Mouse (Mus musculus): ENCODE measurements around the gene Phactr1. TPM values are rescaled to one million over a fixed set of nuclear protein-coding genes. Genes with fewer than 3 reads are reported as not detected.
A peak's percentile ranks its signal among the peaks of the same experiment; 100 is the strongest.

Gene Phactr1
- total and polyA plus RNA-seq, 3 experiments: 0.11 TPM; not detected in 2

DNA sequence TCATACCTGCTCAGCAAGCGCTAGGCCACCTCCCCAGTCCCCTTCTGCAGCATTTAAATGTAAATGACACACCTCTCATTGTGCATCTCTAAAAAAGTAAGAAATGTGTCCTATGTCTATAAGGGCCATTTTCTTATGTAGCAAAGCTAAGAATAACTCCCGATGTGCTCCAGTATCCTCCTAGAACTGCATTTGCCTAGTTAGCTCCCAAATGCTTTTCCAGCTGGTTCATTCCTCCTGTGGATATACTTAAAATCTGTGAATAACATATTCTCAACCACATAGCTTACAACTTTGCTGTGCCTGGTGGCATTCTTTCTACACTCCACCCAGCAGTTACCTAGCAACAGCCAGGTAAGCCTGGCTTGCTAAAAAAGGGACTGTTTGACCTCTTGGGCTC is 349.8 kb downstream of the Phactr1 start:
- ATAC-seq (ENCODE audit: extremely low read depth, insufficient number of reproducible peaks, low FRiP score, poor library complexity, severe bottlenecking) (no peak), DNase-seq (ENCODE audit: low spot score) (no peak)
- Histone ChIP-seq H3K4me1 (ENCODE audit: insufficient read depth, low read depth, low read length) (no peaks in the 10 kb centered on the region), H3K9me3 (replicated peaks) (no peaks in the 10 kb centered on the region), H3K4me3 (ENCODE audit: low read depth, low read length) (no peak overlapping the region), H3K27me3 (ENCODE audit: insufficient read depth, low read length) (peaks cover 1% of the 10 kb centered on the region; the same call in 1 of the 2 replicates), H3K36me3 (replicated peaks) (no peaks in the 10 kb centered on the region)
- no peak for TF ChIP-seq TAL1 (conservative IDR thresholded peaks at IDR 0.05; ENCODE audit: low read depth, low read length)
- no peak for TF ChIP-seq CTCF (IDR thresholded peaks at IDR 0.05; ENCODE audit: low read depth, low read length)
- no peak for TF ChIP-seq POLR2AphosphoS5 (IDR thresholded peaks at IDR 0.05; ENCODE audit: insufficient replicate concordance, low read depth, low read length)
- no peak for TF ChIP-seq GATA1 (IDR thresholded peaks at IDR 0.05; ENCODE audit: borderline replicate concordance, low read length)
- TF ChIP-seq GATA2 (IDR thresholded peaks at IDR 0.05; ENCODE audit: borderline replicate concordance, low read depth, low read length): no peak

DNA sequence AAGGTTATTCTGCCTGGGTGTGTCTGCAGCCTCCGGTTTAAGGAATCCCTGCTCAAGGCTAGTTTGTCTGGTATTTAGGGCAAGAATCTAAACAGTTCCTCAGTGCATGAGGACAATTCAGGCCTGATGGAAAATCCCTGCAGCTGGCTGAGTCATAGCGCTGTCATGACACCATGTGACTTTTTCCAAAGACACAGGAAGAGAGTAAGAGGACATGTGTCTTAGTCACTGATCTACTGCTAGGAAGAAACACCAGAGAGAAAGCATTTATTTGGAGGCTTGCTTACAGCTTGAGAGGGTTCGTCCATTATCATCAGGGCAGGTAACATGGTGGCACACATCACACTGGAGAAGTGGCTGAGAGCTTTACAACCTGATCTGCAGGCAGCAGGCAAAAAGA is 352.0 kb downstream of the Phactr1 start:
- no peak for ATAC-seq (ENCODE audit: extremely low read depth, insufficient number of reproducible peaks, low FRiP score, poor library complexity, severe bottlenecking)
- no peak for TF ChIP-seq TAL1 (conservative IDR thresholded peaks at IDR 0.05; ENCODE audit: low read depth, low read length)
- TF ChIP-seq GATA2 (IDR thresholded peaks at IDR 0.05; ENCODE audit: borderline replicate concordance, low read depth, low read length): no peak
- TF ChIP-seq GATA1 (IDR thresholded peaks at IDR 0.05; ENCODE audit: borderline replicate concordance, low read length): no peak
- TF ChIP-seq POLR2AphosphoS5 (IDR thresholded peaks at IDR 0.05; ENCODE audit: insufficient replicate concordance, low read depth, low read length): no peak
- TF ChIP-seq CTCF (IDR thresholded peaks at IDR 0.05; ENCODE audit: low read depth, low read length): no peak

DNA sequence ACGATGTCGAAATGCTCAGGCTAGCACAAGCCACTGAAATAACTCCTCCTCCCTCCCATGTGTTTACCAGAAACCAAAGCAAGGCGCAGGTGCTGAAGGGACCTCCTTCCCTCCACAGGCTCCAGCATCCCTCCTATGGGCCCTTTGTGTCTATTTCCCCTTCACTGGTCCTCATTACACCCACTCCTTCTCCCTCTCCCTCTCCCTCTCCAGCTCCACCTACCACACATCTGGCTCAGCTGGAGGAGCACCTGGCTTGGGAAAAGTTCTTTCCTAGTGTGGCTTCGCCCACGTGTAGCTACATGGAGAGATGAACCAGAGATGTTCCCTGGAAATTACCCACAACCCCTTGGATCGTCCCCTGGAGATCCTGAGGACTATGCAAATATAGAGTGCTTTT is 356.1 kb downstream of the Phactr1 start:
- Histone ChIP-seq H3K4me3 (ENCODE audit: low read depth, low read length) (no peak overlapping the region), H3K27me3 (ENCODE audit: insufficient read depth, low read length) (no peaks in the 10 kb centered on the region), H3K9me3 (replicated peaks) (no peaks in the 10 kb centered on the region), H3K36me3 (replicated peaks) (no peaks in the 10 kb centered on the region), H3K4me1 (ENCODE audit: insufficient read depth, low read depth, low read length) (no peaks in the 10 kb centered on the region)
- DNase-seq (ENCODE audit: low spot score) (no peak), ATAC-seq (ENCODE audit: extremely low read depth, insufficient number of reproducible peaks, low FRiP score, poor library complexity, severe bottlenecking) (no peak)
- TF ChIP-seq GATA1 (IDR thresholded peaks at IDR 0.05; ENCODE audit: borderline replicate concordance, low read length) (no peak), POLR2AphosphoS5 (IDR thresholded peaks at IDR 0.05; ENCODE audit: insufficient replicate concordance, low read depth, low read length) (no peak), CTCF (IDR thresholded peaks at IDR 0.05; ENCODE audit: low read depth, low read length) (no peak), TAL1 (conservative IDR thresholded peaks at IDR 0.05; ENCODE audit: low read depth, low read length) (no peak), GATA2 (IDR thresholded peaks at IDR 0.05; ENCODE audit: borderline replicate concordance, low read depth, low read length) (no peak)

More for the DNA sequence above, 352.0 kb downstream of the Phactr1 start:
- H3K27me3 ChIP-seq (ENCODE audit: insufficient read depth, low read length): no peaks in the 10 kb centered on the region
- H3K9me3 ChIP-seq (replicated peaks): no peaks in the 10 kb centered on the region
- H3K36me3 ChIP-seq (replicated peaks): no peaks in the 10 kb centered on the region
- no peaks in the 10 kb centered on the region for H3K4me1 ChIP-seq (ENCODE audit: insufficient read depth, low read depth, low read length)
- H3K4me3 ChIP-seq (ENCODE audit: low read depth, low read length): no peak overlapping the region
- DNase-seq (ENCODE audit: low spot score): no peak

DNA sequence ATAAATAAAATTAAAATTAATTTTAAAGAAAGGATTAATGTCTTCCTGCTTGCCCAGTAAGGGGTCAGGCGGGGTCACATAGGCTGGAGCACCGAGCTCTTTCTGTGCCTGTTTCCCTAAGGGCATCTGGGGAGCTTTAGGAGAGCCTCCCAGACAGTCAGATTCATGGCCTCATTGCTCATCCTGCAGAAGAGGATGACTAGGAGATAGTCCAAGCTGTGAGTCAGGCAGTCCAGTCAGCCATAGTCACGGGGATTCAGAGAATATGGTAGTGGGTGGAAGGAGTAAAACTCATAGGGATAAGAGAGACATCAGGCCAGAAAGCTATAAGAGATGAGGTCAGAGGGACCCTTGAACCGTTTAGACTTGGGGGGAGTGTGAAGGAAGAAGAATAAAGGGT is 362.3 kb downstream of the Phactr1 start:
- TF ChIP-seq CTCF (IDR thresholded peaks at IDR 0.05; ENCODE audit: low read depth, low read length): no peak
- TF ChIP-seq GATA2 (IDR thresholded peaks at IDR 0.05; ENCODE audit: borderline replicate concordance, low read depth, low read length): no peak
- no peak for TF ChIP-seq GATA1 (IDR thresholded peaks at IDR 0.05; ENCODE audit: borderline replicate concordance, low read length)
- TF ChIP-seq TAL1 (conservative IDR thresholded peaks at IDR 0.05; ENCODE audit: low read depth, low read length): no peak
- no peak for ATAC-seq (ENCODE audit: extremely low read depth, insufficient number of reproducible peaks, low FRiP score, poor library complexity, severe bottlenecking)
- no peaks in the 10 kb centered on the region for H3K4me1 ChIP-seq (ENCODE audit: insufficient read depth, low read depth, low read length)
- no peaks in the 10 kb centered on the region for H3K36me3 ChIP-seq (replicated peaks)
- H3K4me3 ChIP-seq (ENCODE audit: low read depth, low read length): no peak overlapping the region
- H3K9me3 ChIP-seq (replicated peaks): no peaks in the 10 kb centered on the region
- H3K27me3 ChIP-seq (ENCODE audit: insufficient read depth, low read length): no peaks in the 10 kb centered on the region
- DNase-seq (ENCODE audit: low spot score): no peak

DNA sequence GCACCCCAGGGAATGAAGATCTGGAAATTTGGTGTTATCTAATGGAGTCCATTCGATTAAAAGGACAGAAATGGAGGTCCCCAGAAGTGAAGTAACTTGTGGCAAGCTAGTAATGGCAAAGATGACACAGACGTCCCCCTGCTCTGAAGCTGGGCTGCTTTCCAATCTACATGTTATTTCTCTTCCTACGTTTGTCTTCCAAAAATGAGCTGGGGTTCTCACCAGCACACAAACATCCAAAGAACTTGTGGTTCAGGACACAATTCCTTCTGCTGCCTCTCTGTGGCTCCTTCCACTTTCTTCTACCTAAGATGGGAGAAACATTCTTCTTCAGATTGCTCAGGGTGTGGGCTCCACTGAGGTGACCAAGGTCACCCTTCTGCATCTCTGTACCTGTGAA is 368.1 kb downstream of the Phactr1 start:
- no peaks in the 10 kb centered on the region for H3K36me3 ChIP-seq (replicated peaks)
- DNase-seq (ENCODE audit: low spot score) (no peak), ATAC-seq (ENCODE audit: extremely low read depth, insufficient number of reproducible peaks, low FRiP score, poor library complexity, severe bottlenecking) (no peak)
- no peaks in the 10 kb centered on the region for H3K27me3 ChIP-seq (ENCODE audit: insufficient read depth, low read length)
- H3K4me3 ChIP-seq (ENCODE audit: low read depth, low read length): no peak overlapping the region
- H3K4me1 ChIP-seq (ENCODE audit: insufficient read depth, low read depth, low read length): no peaks in the 10 kb centered on the region
- H3K9me3 ChIP-seq (replicated peaks): no peaks in the 10 kb centered on the region
- TF ChIP-seq POLR2AphosphoS5 (IDR thresholded peaks at IDR 0.05; ENCODE audit: insufficient replicate concordance, low read depth, low read length) (no peak), GATA1 (IDR thresholded peaks at IDR 0.05; ENCODE audit: borderline replicate concordance, low read length) (no peak), CTCF (IDR thresholded peaks at IDR 0.05; ENCODE audit: low read depth, low read length) (no peak), GATA2 (IDR thresholded peaks at IDR 0.05; ENCODE audit: borderline replicate concordance, low read depth, low read length) (no peak), TAL1 (conservative IDR thresholded peaks at IDR 0.05; ENCODE audit: low read depth, low read length) (no peak)

DNA sequence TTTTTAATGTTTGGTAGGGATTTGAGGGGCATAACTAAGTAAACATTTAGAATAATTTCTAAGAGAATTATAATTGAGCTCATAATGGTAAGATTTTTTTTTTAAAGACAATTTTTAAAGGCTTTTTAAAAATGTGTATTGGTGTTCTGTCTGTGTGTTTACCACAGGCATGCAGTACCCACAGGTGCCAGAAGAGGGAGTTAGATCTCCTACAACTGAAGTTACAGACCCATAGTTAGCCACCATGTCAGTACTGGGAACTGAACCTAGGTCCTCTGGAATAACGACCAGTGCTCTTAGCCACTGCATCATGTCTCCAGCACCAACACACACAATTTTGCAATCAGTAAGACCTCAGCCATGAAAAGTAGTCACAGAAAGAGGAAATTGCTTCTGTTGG is 372.8 kb downstream of the Phactr1 start:
- Histone ChIP-seq H3K4me3 (ENCODE audit: low read depth, low read length) (no peak overlapping the region), H3K9me3 (replicated peaks) (no peaks in the 10 kb centered on the region), H3K27me3 (ENCODE audit: insufficient read depth, low read length) (no peaks in the 10 kb centered on the region), H3K4me1 (ENCODE audit: insufficient read depth, low read depth, low read length) (no peaks in the 10 kb centered on the region), H3K36me3 (replicated peaks) (no peaks in the 10 kb centered on the region)
- TF ChIP-seq GATA1 (IDR thresholded peaks at IDR 0.05; ENCODE audit: borderline replicate concordance, low read length) (no peak), CTCF (IDR thresholded peaks at IDR 0.05; ENCODE audit: low read depth, low read length) (peak; percentile 39; the same call in 1 of the 2 replicates), GATA2 (IDR thresholded peaks at IDR 0.05; ENCODE audit: borderline replicate concordance, low read depth, low read length) (no peak), POLR2AphosphoS5 (IDR thresholded peaks at IDR 0.05; ENCODE audit: insufficient replicate concordance, low read depth, low read length) (no peak), TAL1 (conservative IDR thresholded peaks at IDR 0.05; ENCODE audit: low read depth, low read length) (no peak)
- no peak for DNase-seq (ENCODE audit: low spot score)
- no peak for ATAC-seq (ENCODE audit: extremely low read depth, insufficient number of reproducible peaks, low FRiP score, poor library complexity, severe bottlenecking)
